17 mouse cellular contexts compared by ENCODE assay signal in genomic region chr4:127862875-127863274, GRCm38 (mm10).
"Had no signal": no experiment of that assay in that cellular context is flagged by ENCODE, and none has a peak within 500 bp of the region (broad histone marks: within the 10 kb centered on the region; RNA-seq: fewer than 3 reads in every experiment).

No protein-coding gene starts in this region.

- H3K36me3 ChIP-seq: neural tube, embryonic 12.5 days; neural tube, embryonic 13.5 days; neural tube, embryonic 15.5 days; stomach, embryonic 15.5 days had no signal

- H3K9me3 ChIP-seq: neural tube, embryonic 12.5 days; neural tube, embryonic 13.5 days; neural tube, embryonic 15.5 days; stomach, embryonic 15.5 days had no signal

- H3K27ac ChIP-seq: neural tube, embryonic 12.5 days; neural tube, embryonic 13.5 days; neural tube, embryonic 15.5 days; stomach, embryonic 15.5 days; stomach, postnatal 0 days had no signal

- H3K4me2 ChIP-seq: neural tube, embryonic 12.5 days; neural tube, embryonic 13.5 days; neural tube, embryonic 15.5 days; stomach, embryonic 15.5 days had no signal

- H3K9ac ChIP-seq: neural tube, embryonic 12.5 days; neural tube, embryonic 13.5 days; neural tube, embryonic 15.5 days; stomach, embryonic 15.5 days had no signal

- H3K4me1 ChIP-seq: neural tube, embryonic 12.5 days; stomach, embryonic 15.5 days had no signal

- H3K27me3 ChIP-seq: neural tube, embryonic 12.5 days; neural tube, embryonic 13.5 days; neural tube, embryonic 15.5 days; stomach, embryonic 15.5 days had no signal

- DNase-seq: retina, postnatal 1 day; right cerebral cortex, adult 18-20 months; right cerebral cortex, postnatal 14 days; right cerebral cortex, postnatal 25 days; right cerebral cortex, postnatal 4 days; spleen, adult 18-20 months; thymus, adult 18-20 months; thymus, adult 2 months; thymus, postnatal 14 days; thymus, postnatal 25 days; thymus, postnatal 36 days; thymus, postnatal 4 days had no signal

- H3K4me3 ChIP-seq: neural tube, embryonic 12.5 days; neural tube, embryonic 13.5 days; neural tube, embryonic 15.5 days; stomach, embryonic 15.5 days had no signal
